Mouse (Mus musculus) embryonic facial prominence, embryonic 10.5 days (tissue): ENCODE results near the gene Cd164. TPM values are rescaled to one million over a fixed set of nuclear protein-coding genes. Genes with fewer than 3 reads are reported as not detected.
"Not testable (repeated sequence)": the region's sequence is repeated elsewhere in the genome, so short reads cannot be mapped to it uniquely, and the experiment has no call there.

Experiments
- DNase-seq: peaks from one replicate; pipeline ENCODE4 v3.0.0-alpha.2; 2017; ENCODE audit warnings: low spot score
- H3K27ac ChIP-seq: fragments of 300-500 bp; sonication (generic); replicated peaks from 2 replicates; pipeline ENCODE4 v1.5.1; 2016; ENCODE audit warnings: mild to moderate bottlenecking
- H3K27me3 ChIP-seq: fragments of 300-500 bp; sonication (generic); replicated peaks from 2 replicates; pipeline ENCODE4 v1.6.1; 2016; ENCODE audit warnings: low read depth, mild to moderate bottlenecking; ENCODE audit not compliant: poor library complexity, severe bottlenecking
- H3K36me3 ChIP-seq: fragments of 300-500 bp; sonication (generic); replicated peaks from 2 replicates; pipeline ENCODE4 v1.6.1; 2016; ENCODE audit warnings: mild to moderate bottlenecking, moderate library complexity
- H3K4me1 ChIP-seq: fragments of 300-500 bp; sonication (generic); 2 replicates; pipeline ENCODE4 v1.6.1; 2016
- H3K4me3 ChIP-seq: fragments of 300-500 bp; sonication (generic); 2 replicates; pipeline ENCODE4 v1.5.1; 2016; ENCODE audit warnings: mild to moderate bottlenecking, moderate library complexity
- H3K9me3 ChIP-seq: fragments of 300-500 bp; sonication (generic); 2 replicates; pipeline ENCODE4 v1.6.1; 2016; ENCODE audit warnings: mild to moderate bottlenecking
- WGBS: fragments of 180-500 bp; shearing (Covaris S2); methylation state at CpG from one replicate; pipeline ENCODE4 v1.1.7; 2016; 5-methylcytosine and 5-hydroxymethylcytosine counted together
- polyA plus RNA-seq: library from polyadenylated mRNA; unstranded; fragments of >200 nt; fragmentation: Nextera tagmentation; extraction: Ambion mirVana; gene quantifications from 2 replicates; pipeline ENCODE4 v1.2.1, GENCODE M21; 2016

Cd164 gene
- polyA plus RNA-seq, 1 experiment from 2014 or later, result 138 TPM

DNA sequence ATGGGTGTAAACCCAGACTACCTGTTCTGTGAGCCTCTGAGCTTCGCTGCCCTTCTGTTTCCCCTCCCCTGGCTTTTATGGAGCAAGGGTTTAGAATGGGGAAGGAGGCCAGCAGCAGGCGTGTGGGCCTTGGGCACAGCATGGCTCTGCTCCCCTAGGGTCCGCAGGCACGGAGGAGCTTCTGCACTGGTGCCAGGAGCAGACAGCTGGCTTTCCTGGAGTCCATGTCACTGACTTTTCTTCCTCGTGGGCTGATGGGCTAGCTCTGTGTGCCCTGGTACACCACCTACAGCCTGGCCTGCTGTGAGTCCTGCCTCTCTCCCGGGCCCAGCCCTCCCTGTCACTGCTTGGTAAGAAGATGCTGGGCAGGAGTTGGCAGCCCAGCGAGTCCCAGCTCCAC, 36.8 kb upstream of the Cd164 start:
- peaks cover 94% of the 10 kb centered on the region for H3K36me3 ChIP-seq
- no peak overlapping the region for H3K27ac ChIP-seq
- H3K9me3 ChIP-seq, result no peaks in the 10 kb centered on the region
- 92% methylated on average over 7 of the region's 7 CpGs for WGBS
- H3K4me1 ChIP-seq, result peaks cover 24% of the 10 kb centered on the region
- H3K27me3 ChIP-seq, result no peaks in the 10 kb centered on the region
- no peak for DNase-seq
- no peak overlapping the region for H3K4me3 ChIP-seq

DNA sequence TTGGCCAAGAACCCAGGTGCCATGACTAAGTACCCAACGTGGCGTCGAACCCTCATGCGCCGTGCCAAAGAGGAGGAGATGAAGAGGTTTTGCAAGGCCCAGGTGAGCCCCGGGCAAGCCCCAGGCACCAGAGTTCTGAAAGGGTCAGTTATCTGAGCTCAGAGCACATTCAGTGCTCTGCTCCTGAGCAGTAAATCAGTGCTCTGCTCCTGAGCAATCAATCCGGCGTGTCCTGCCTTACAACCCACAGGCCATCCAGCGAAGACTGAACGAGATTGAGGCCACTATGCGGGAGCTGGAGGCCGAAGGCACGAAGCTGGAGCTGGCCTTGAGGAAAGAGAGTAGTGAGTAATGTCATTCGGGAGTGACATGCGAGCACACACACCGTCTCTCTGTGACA, 33.4 kb upstream of the Cd164 start:
- H3K27ac ChIP-seq, result no peak overlapping the region
- WGBS, result 95% methylated on average over 16 of the region's 16 CpGs
- no peak for DNase-seq

DNA sequence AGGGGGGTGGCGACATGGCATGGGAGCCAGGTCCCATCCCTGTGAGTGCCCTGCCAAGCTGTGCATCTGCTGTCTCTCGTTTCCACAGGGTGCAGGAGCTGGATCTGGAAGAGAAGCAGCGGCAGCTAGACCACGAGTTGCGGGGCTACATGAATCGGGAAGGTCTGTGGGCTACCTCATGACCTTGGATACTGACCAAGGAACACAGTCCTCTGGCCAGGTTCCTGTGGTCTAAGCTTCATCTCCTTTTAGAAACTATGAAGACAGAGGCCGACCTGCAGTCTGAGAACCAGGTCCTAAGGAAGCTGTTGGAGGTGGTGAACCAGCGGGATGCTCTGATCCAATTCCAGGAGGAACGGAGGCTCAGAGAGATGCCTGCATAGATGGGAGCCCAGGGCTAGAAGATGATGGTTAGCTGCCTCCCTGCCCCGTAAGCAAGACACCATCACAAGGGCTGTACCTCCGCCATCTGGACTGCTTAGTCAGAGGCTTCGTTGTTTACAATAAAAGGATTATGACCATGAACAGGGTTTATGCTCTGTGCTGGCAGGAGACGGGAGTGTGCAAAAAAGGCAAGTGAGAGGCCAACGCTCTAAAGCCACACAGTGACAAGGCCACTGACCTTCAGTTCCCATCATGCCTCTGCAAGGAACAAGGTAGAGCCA, 32.6 kb upstream of the Cd164 start:
- Histone ChIP-seq H3K4me1 (peaks cover 31% of the 10 kb centered on the region), H3K9me3 (no peaks in the 10 kb centered on the region), H3K27ac (no peak overlapping the region), H3K27me3 (no peaks in the 10 kb centered on the region), H3K4me3 (no peak overlapping the region), H3K36me3 (peaks cover 71% of the 10 kb centered on the region)
- no peak for DNase-seq
- WGBS, result 89% methylated on average over 14 of the region's 14 CpGs

More for the DNA sequence above, 33.4 kb upstream of the Cd164 start:
- no peak overlapping the region for H3K4me3 ChIP-seq
- no peaks in the 10 kb centered on the region for H3K27me3 ChIP-seq
- H3K9me3 ChIP-seq, result no peaks in the 10 kb centered on the region
- peaks cover 80% of the 10 kb centered on the region for H3K36me3 ChIP-seq
- H3K4me1 ChIP-seq, result peaks cover 38% of the 10 kb centered on the region

GRCm38 (mm10) chr10:41488877-41489276, 30.3 kb upstream of the Cd164 start:
- Histone ChIP-seq H3K9me3 (no peaks in the 10 kb centered on the region), H3K27ac (peak overlapping the region; percentile 87), H3K36me3 (peaks cover 49% of the 10 kb centered on the region), H3K27me3 (no peaks in the 10 kb centered on the region), H3K4me1 (peaks cover 31% of the 10 kb centered on the region), H3K4me3 (peak overlapping the region; percentile 69)
- DNase-seq, result no peak
- WGBS, result 56% methylated on average over 7 of the region's 7 CpGs

GRCm38 (mm10) chr10:41489294-41489693, 29.9 kb upstream of the Cd164 start:
- Histone ChIP-seq H3K36me3 (peaks cover 45% of the 10 kb centered on the region), H3K27me3 (no peaks in the 10 kb centered on the region), H3K27ac (peak overlapping the region; percentile 87), H3K4me1 (peaks cover 31% of the 10 kb centered on the region), H3K9me3 (no peaks in the 10 kb centered on the region), H3K4me3 (peak overlapping the region; percentile 69)
- WGBS, result 36% methylated on average over 8 of the region's 8 CpGs
- no peak for DNase-seq

- Histone ChIP-seq H3K4me3 (peak within 1 kb of the TSS; percentile 69), H3K4me1 (peaks cover 31% of the 10 kb centered on the region), H3K36me3 (peaks cover 38% of the 10 kb centered on the region), H3K9me3 (no peaks in the 10 kb centered on the region), H3K27me3 (no peaks in the 10 kb centered on the region), H3K27ac (peak within 1 kb of the TSS; percentile 87)
- under 1% methylated on average over 50 of the region's 50 CpGs for WGBS
- DNase-seq, result peak; percentile 98
Observed at GRCm38 (mm10) chr10:41489708-41490517, 29.3 kb upstream of the Cd164 start, which contains the start of the genes Smpd2 and Ppil6. Smpd2 (minus strand) TSS chr10:41490369. Ppil6 (plus strand) TSS chr10:41490439.

DNA sequence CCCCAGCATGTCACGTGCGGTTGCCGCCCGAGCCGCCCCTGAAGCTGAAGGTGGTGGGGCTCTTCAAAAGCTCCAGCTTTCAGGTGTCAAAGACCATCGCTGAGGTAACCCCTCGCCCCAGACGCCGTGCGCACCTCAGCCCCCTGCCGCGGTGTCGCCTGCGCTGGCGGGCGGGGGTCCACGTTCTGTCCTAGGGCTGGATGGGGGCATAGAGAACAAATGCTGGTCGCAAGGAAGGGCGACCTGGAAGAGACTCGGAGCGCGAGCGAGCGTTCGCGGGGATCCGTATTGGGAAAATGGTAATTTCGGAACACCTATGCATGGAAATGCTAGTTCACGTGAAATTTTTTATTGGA, 28.7 kb upstream of the Cd164 start:
- Histone ChIP-seq H3K27me3 (no peaks in the 10 kb centered on the region), H3K4me1 (peaks cover 31% of the 10 kb centered on the region), H3K9me3 (no peaks in the 10 kb centered on the region), H3K36me3 (peaks cover 33% of the 10 kb centered on the region), H3K4me3 (peak overlapping the region; percentile 69), H3K27ac (peak overlapping the region; percentile 87)
- 1% methylated on average over 29 of the region's 29 CpGs for WGBS
- no peak for DNase-seq

- Histone ChIP-seq H3K4me3 (peak overlapping the region; percentile 69; the same call in 1 of the 2 replicates), H3K27ac (no peak overlapping the region), H3K36me3 (peaks cover 26% of the 10 kb centered on the region), H3K9me3 (no peaks in the 10 kb centered on the region), H3K27me3 (no peaks in the 10 kb centered on the region), H3K4me1 (peaks cover 31% of the 10 kb centered on the region)
- 57% methylated on average over 4 of the region's 4 CpGs for WGBS
- DNase-seq, result no peak
Observed at GRCm38 (mm10) chr10:41491111-41491510, 28.1 kb upstream of the Cd164 start.

- H3K4me1 ChIP-seq, result no peaks in the 10 kb centered on the region
- H3K4me3 ChIP-seq, result no peak overlapping the region
- H3K27me3 ChIP-seq, result no peaks in the 10 kb centered on the region
- 72% methylated on average over 4 of the region's 4 CpGs for WGBS
- H3K36me3 ChIP-seq, result no peaks in the 10 kb centered on the region
- H3K9me3 ChIP-seq, result no peaks in the 10 kb centered on the region
- no peak for DNase-seq
- no peak overlapping the region for H3K27ac ChIP-seq
Observed at GRCm38 (mm10) chr10:41500941-41501340, 18.3 kb upstream of the Cd164 start.

DNA sequence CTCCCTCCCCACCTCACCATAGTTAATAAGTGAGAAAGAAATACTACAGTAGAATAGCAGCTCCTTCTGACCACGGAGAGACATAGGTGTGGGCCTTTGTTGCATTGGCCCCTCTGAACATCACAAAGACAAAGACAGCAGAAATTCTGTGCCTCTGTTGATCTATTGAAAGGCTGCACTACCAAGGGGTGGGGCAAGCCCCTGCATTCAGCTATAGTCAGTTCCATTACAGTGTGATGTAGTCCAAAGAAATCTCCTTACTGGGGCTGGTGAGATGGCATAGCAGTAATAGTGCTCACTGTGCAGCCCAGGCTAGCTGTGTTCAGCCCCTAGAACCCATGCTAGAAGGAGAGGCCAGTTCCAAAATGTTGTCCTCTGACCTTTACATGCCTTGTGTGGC, 14.2 kb upstream of the Cd164 start:
- no peaks in the 10 kb centered on the region for H3K36me3 ChIP-seq
- H3K27ac ChIP-seq, result no peak overlapping the region
- H3K9me3 ChIP-seq, result no peaks in the 10 kb centered on the region
- WGBS, result 89% methylated on average over 1 of the region's 1 CpGs
- H3K27me3 ChIP-seq, result no peaks in the 10 kb centered on the region
- no peaks in the 10 kb centered on the region for H3K4me1 ChIP-seq
- no peak for DNase-seq
- no peak overlapping the region for H3K4me3 ChIP-seq

- WGBS, result 7% methylated on average over 3 of the region's 3 CpGs
- peak; percentile 60 for DNase-seq
Observed at GRCm38 (mm10) chr10:41505446-41505845, 13.8 kb upstream of the Cd164 start.

GRCm38 (mm10) chr10:41509160-41509559, 10.1 kb upstream of the Cd164 start:
- Histone ChIP-seq H3K27ac (no peak overlapping the region), H3K4me3 (no peak overlapping the region), H3K4me1 (no peaks in the 10 kb centered on the region), H3K36me3 (no peaks in the 10 kb centered on the region), H3K9me3 (no peaks in the 10 kb centered on the region), H3K27me3 (no peaks in the 10 kb centered on the region)
- no peak for DNase-seq
- WGBS, result 36% methylated on average over 2 of the region's 2 CpGs

More at GRCm38 (mm10) chr10:41505446-41505845, 13.8 kb upstream of the Cd164 start:
- H3K27ac ChIP-seq, H3K36me3 ChIP-seq, H3K4me1 ChIP-seq, H3K4me3 ChIP-seq, H3K9me3 ChIP-seq, H3K27me3 ChIP-seq: not testable (repeated sequence)

DNA sequence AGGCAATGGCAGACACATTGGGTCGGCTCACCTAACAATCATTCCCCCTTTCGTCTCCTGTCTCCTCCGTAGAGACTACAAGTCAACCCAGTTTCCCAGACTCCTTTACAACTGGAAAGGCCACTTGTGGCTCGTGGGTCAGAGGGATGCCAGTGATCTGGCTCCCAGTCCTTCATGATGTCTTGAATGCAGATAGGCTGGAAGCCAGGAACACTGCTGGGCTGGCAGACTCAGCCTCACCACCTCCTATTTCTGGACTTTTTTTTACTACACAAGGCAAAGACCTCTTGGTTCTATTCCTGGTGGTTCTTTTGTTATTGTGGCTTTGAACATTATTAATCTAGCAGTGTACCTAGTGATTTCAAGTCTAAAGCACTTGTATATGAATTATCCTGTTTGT, 4.9 kb upstream of the Cd164 start:
- Histone ChIP-seq H3K4me1 (0 out of 2 replicates have a peak, but pooled peaks cover 4% of the 10 kb centered on the region), H3K4me3 (no peak overlapping the region), H3K27ac (no peak overlapping the region), H3K27me3 (no peaks in the 10 kb centered on the region), H3K9me3 (no peaks in the 10 kb centered on the region), H3K36me3 (no peaks in the 10 kb centered on the region)
- 74% methylated on average over 4 of the region's 4 CpGs for WGBS
- no peak for DNase-seq
